Comparison of ENCODE assay signal across 8 mouse cellular contexts in the genomic region with DNA sequence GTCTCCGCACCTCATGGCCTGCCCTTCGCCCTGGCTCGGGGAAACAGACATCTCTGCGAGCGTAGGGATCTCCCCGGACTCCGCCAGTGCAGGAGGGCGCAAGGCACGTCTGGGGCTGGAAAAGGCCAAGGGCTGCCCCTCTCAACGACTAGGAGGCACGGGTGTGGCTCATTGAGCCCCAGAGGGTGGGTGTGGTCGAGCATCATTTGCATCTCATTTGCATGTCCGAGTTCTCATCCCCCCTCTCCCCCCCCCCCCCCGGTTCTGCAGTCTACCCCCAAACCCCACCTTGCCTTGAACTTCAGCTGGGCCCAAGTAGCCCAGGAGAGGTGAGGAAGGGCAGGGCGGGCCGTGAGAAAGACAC. TPM values are rescaled to one million over a fixed set of nuclear protein-coding genes. Genes with fewer than 3 reads are reported as not detected.
DNase-seq lines count a peak whose midpoint lies in the region; ATAC-seq and TF ChIP-seq lines count a peak whose summit lies in the region.

No protein-coding gene starts in this region.

- H3K27ac ChIP-seq in heart, postnatal 0 days (ENCODE audit: low read depth), result no peak overlapping the region
- peak overlapping the region; percentile 70; the same call in 1 of the 2 replicates for H3K27ac ChIP-seq in hindbrain, embryonic 15.5 days (replicated peaks)
- H3K27ac ChIP-seq in midbrain, embryonic 15.5 days, result no peak overlapping the region

- WGBS in heart, postnatal 0 days, result 17% methylated on average over 16 of the region's 16 CpGs
- WGBS in hindbrain, embryonic 15.5 days, result 6% methylated on average over 16 of the region's 16 CpGs
- 7% methylated on average over 15 of the region's 16 CpGs for WGBS in midbrain, embryonic 15.5 days

- DNase-seq in heart, postnatal 0 days (ENCODE audit: low spot score), result no peak
- no peak for DNase-seq in heart, postnatal 14 days
- DNase-seq in ZHBTc4 (ENCODE audit: low read depth, low spot score), result peak; percentile 62
- DNase-seq in left cerebral cortex, postnatal 10 days (ENCODE audit: extremely low spot score in 1 of 2, low spot score in 2 of 2), result no peak
- DNase-seq in cerebellum, adult 9-10 months, result no peak
- DNase-seq in retina, embryonic 14.5 days (ENCODE audit: low spot score), result no peak

- TF ChIP-seq EP300 in heart, postnatal 0 days (IDR thresholded peaks at IDR 0.05; ENCODE audit: low read depth), result no peak

- no peak for ATAC-seq in heart, postnatal 0 days (ENCODE audit: insufficient read depth, low read depth)
- no peak for ATAC-seq in hindbrain, embryonic 15.5 days (ENCODE audit: low FRiP score, low read depth)
- ATAC-seq in midbrain, embryonic 15.5 days (replicated peaks), result no peak

- no peaks in the 10 kb centered on the region for H3K36me3 ChIP-seq in heart, postnatal 0 days (replicated peaks; ENCODE audit: control insufficient read depth, insufficient read depth, low read length)
- H3K36me3 ChIP-seq in hindbrain, embryonic 15.5 days, result no peaks in the 10 kb centered on the region
- no peaks in the 10 kb centered on the region for H3K36me3 ChIP-seq in midbrain, embryonic 15.5 days (replicated peaks)

- no peak for TF ChIP-seq CTCF in heart, postnatal 0 days (IDR thresholded peaks at IDR 0.05; ENCODE audit: low read depth)

- H3K9ac ChIP-seq in heart, postnatal 0 days (replicated peaks; ENCODE audit: low read depth, low read length), result no peak overlapping the region
- H3K9ac ChIP-seq in hindbrain, embryonic 15.5 days, result no peak overlapping the region
- H3K9ac ChIP-seq in midbrain, embryonic 15.5 days, result no peak overlapping the region

- peaks cover 12% of the 10 kb centered on the region; the same call in 1 of the 2 replicates for H3K4me1 ChIP-seq in heart, postnatal 0 days (ENCODE audit: control insufficient read depth, insufficient read depth)
- H3K4me1 ChIP-seq in hindbrain, embryonic 15.5 days (replicated peaks), result peaks cover 34% of the 10 kb centered on the region
- H3K4me1 ChIP-seq in midbrain, embryonic 15.5 days, result peaks cover 28% of the 10 kb centered on the region

- intact Hi-C loops in heart, postnatal 14 days (cut with DNase I), result no loop called here
- intact Hi-C loops in left cerebral cortex, postnatal 10 days (cut with DNase I), result loop anchor here (5.0 kb wide), 1 partner anchor 473 kb away; no protein-coding TSS in a partner anchor

- peak overlapping the region; percentile 74; the same call in 1 of the 2 replicates for H3K4me2 ChIP-seq in heart, postnatal 0 days (ENCODE audit: low read depth, low read length)
- H3K4me2 ChIP-seq in hindbrain, embryonic 15.5 days, result peak overlapping the region; percentile 90
- peak overlapping the region; percentile 93 for H3K4me2 ChIP-seq in midbrain, embryonic 15.5 days

- H3K9me3 ChIP-seq in heart, postnatal 0 days (replicated peaks; ENCODE audit: control insufficient read depth, low read length), result no peaks in the 10 kb centered on the region
- no peaks in the 10 kb centered on the region for H3K9me3 ChIP-seq in hindbrain, embryonic 15.5 days
- no peaks in the 10 kb centered on the region for H3K9me3 ChIP-seq in midbrain, embryonic 15.5 days

- H3K4me3 ChIP-seq in heart, postnatal 0 days (ENCODE audit: low read depth, low read length), result peak overlapping the region; percentile 13; the same call in 1 of the 2 replicates
- peak overlapping the region; percentile 46 for H3K4me3 ChIP-seq in hindbrain, embryonic 15.5 days
- peak overlapping the region; percentile 47 for H3K4me3 ChIP-seq in midbrain, embryonic 15.5 days

- peaks cover 94% of the 10 kb centered on the region for H3K27me3 ChIP-seq in heart, postnatal 0 days (ENCODE audit: control insufficient read depth, insufficient read depth, low read length)
- peaks cover 66% of the 10 kb centered on the region for H3K27me3 ChIP-seq in hindbrain, embryonic 15.5 days
- peaks cover 82% of the 10 kb centered on the region for H3K27me3 ChIP-seq in midbrain, embryonic 15.5 days (replicated peaks)

RNA-seq across cellular contexts. Expression of gene Smug1, which starts 3.4 kb away (rescaled TPM):
- total RNA-seq in heart, postnatal 0 days (2014; rRNA removed; ENCODE audit: low replicate concordance), result 15.7 and 18.2 TPM in 2 replicates
- polyA plus RNA-seq in heart, postnatal 0 days (2015; fragmentation: Nextera tagmentation; extraction: Ambion mirVana), result 10.0 and 10.1 TPM in 2 replicates
- 10 to 100 TPM; 13.5 to 14.0 TPM for total RNA-seq in heart, postnatal 14 days (2021)
- polyA plus RNA-seq in hindbrain, embryonic 15.5 days (2015; fragmentation: Nextera tagmentation; extraction: Ambion mirVana), result 26.9 and 31.1 TPM in 2 replicates
- 23.4 and 24.2 TPM in 2 replicates for polyA plus RNA-seq in midbrain, embryonic 15.5 days (2015; fragmentation: Nextera tagmentation; extraction: Ambion mirVana)
- 10 to 100 TPM; 17.5 to 18.2 TPM for total RNA-seq in left cerebral cortex, postnatal 10 days (2021)
